Mouse (Mus musculus) cerebellum, postnatal 4 days (tissue): Measurements from ENCODE around the gene Eid3.

ENCODE experiments used
- DNase-seq, 2 experiments: peaks; one replicate each; pipeline ENCODE4 v3.0.0; 2022; ENCODE audit warnings: low spot score in 2 of 2, mixed read lengths in 1 of 2

Eid3 gene

GRCm38 (mm10) chr10:82866356-82866755 lies at the start of gene Eid3:
Gene Eid3 (plus strand): TSS chr10:82866626.
- DNase-seq: no peak

- no peak for DNase-seq
Measured at GRCm38 (mm10) chr10:82817514-82817913, 48.9 kb upstream of the Eid3 start.

- DNase-seq: no peak
Measured at GRCm38 (mm10) chr10:82817936-82818335, 48.5 kb upstream of the Eid3 start.

GRCm38 (mm10) chr10:82818661-82819060 lies 47.8 kb upstream of the Eid3 start:
- DNase-seq: no peak

GRCm38 (mm10) chr10:82823108-82823778 lies 43.2 kb upstream of the Eid3 start:
- no peak for DNase-seq

- DNase-seq: no peak
Measured at GRCm38 (mm10) chr10:82823779-82824177, 42.6 kb upstream of the Eid3 start.

- no peak for DNase-seq
Measured at GRCm38 (mm10) chr10:82824541-82824940, 41.9 kb upstream of the Eid3 start.

GRCm38 (mm10) chr10:82826516-82826915 lies 39.9 kb upstream of the Eid3 start:
- no peak for DNase-seq

- DNase-seq: no peak
Measured at GRCm38 (mm10) chr10:82833926-82834325, 32.5 kb upstream of the Eid3 start, which contains the start of gene Txnrd1. Gene Txnrd1 (plus strand): TSS chr10:82833951.

- DNase-seq: no peak
Measured at GRCm38 (mm10) chr10:82835898-82836297, 30.5 kb upstream of the Eid3 start.

- DNase-seq: no peak
Measured at GRCm38 (mm10) chr10:82838390-82838789, 28.0 kb upstream of the Eid3 start.

- DNase-seq: no peak
Measured at GRCm38 (mm10) chr10:82844090-82844489, 22.3 kb upstream of the Eid3 start.

- no peak for DNase-seq
Measured at GRCm38 (mm10) chr10:82844731-82845130, 21.7 kb upstream of the Eid3 start.

- no peak for DNase-seq
Measured at GRCm38 (mm10) chr10:82847821-82848459, 18.5 kb upstream of the Eid3 start.

- DNase-seq: no peak
Measured at GRCm38 (mm10) chr10:82849686-82850353, 16.6 kb upstream of the Eid3 start.

- no peak for DNase-seq
Measured at GRCm38 (mm10) chr10:82850354-82850752, 16.1 kb upstream of the Eid3 start.

GRCm38 (mm10) chr10:82851751-82852150 lies 14.7 kb upstream of the Eid3 start:
- DNase-seq: no peak

GRCm38 (mm10) chr10:82858032-82858680 lies 8.3 kb upstream of the Eid3 start:
- DNase-seq: no peak

GRCm38 (mm10) chr10:82858691-82859532 lies 7.5 kb upstream of the Eid3 start:
- DNase-seq: peak; percentile 53 to 75

- DNase-seq: peak in 1 of 2 experiments; percentile 25
Measured at GRCm38 (mm10) chr10:82859533-82859915, 6.9 kb upstream of the Eid3 start.

GRCm38 (mm10) chr10:82860181-82860928 lies 6.1 kb upstream of the Eid3 start:
- peak; percentile 49 to 66 for DNase-seq
